Mouse (Mus musculus) intestine, embryonic 14.5 days (tissue): ENCODE results near the gene Ptger1. TPM values are rescaled to one million over a fixed set of nuclear protein-coding genes. Genes with fewer than 3 reads are reported as not detected.

Experiments
- ATAC-seq: fragments of 200-750 bp; cut with Nextera tagmentation; replicated peaks from 2 replicates; pipeline ENCODE4 v1.8.0; 2017; ENCODE audit warnings: low read depth, moderate number of reproducible peaks, moderate TSS enrichment, moderate library complexity; ENCODE audit not compliant: low FRiP score, low TSS enrichment
- DNase-seq: peaks from one replicate; pipeline ENCODE4 v3.0.0-alpha.2; 2018; ENCODE audit warnings: low spot score
- H3K27ac ChIP-seq: fragments of 300-500 bp; sonication (generic); 2 replicates; pipeline ENCODE4 v1.5.1; 2014; ENCODE audit warnings: low read depth, mild to moderate bottlenecking, control low read depth
- H3K27me3 ChIP-seq: fragments of 300-500 bp; sonication (generic); replicated peaks from 2 replicates; pipeline ENCODE4 v1.6.1; 2014; ENCODE audit warnings: low read length, control low read depth; ENCODE audit not compliant: control insufficient read depth, insufficient read depth
- H3K36me3 ChIP-seq: fragments of 300-500 bp; sonication (generic); 2 replicates; pipeline ENCODE4 v1.6.1; 2014; ENCODE audit warnings: low read length, control low read depth; ENCODE audit not compliant: control insufficient read depth, insufficient read depth
- H3K4me1 ChIP-seq: fragments of 300-500 bp; sonication (generic); replicated peaks from 2 replicates; pipeline ENCODE4 v1.6.1; 2014; ENCODE audit warnings: low read length, control low read depth, mixed read lengths; ENCODE audit not compliant: control insufficient read depth, insufficient read depth
- H3K4me2 ChIP-seq: fragments of 300-500 bp; sonication (generic); 2 replicates; pipeline ENCODE4 v1.6.1; 2014; ENCODE audit warnings: low read length
- H3K4me3 ChIP-seq: fragments of 300-500 bp; sonication (generic); 2 replicates; pipeline ENCODE4 v1.5.1; 2014; ENCODE audit warnings: low read depth, low read length, control low read depth, mixed read lengths
- H3K9ac ChIP-seq: fragments of 300-500 bp; sonication (generic); 2 replicates; pipeline ENCODE4 v1.6.1; 2014; ENCODE audit warnings: mild to moderate bottlenecking, low read length
- H3K9me3 ChIP-seq: fragments of 300-500 bp; sonication (generic); 2 replicates; pipeline ENCODE4 v1.6.1; 2016; ENCODE audit warnings: low read length, control low read depth; ENCODE audit not compliant: control insufficient read depth
- WGBS: fragments of 180-500 bp; shearing (Covaris S2); extraction: QIAGEN DNeasy Blood & Tissue Kit; methylation state at CpG from one replicate; pipeline ENCODE4 v1.1.7; 2014; 5-methylcytosine and 5-hydroxymethylcytosine counted together
- polyA plus RNA-seq: library from polyadenylated mRNA; unstranded; fragments of >200 nt; fragmentation: Nextera tagmentation; extraction: Ambion mirVana; gene quantifications from 2 replicates; pipeline ENCODE4 v1.2.1, GENCODE M21; 2014

Ptger1 gene
- polyA plus RNA-seq, 1 experiment from 2014 or later, result 2.0 TPM

GRCm38 (mm10) chr8:83679866-83680265 is 13.4 kb downstream of the Ptger1 start:
- peaks cover 78% of the 10 kb centered on the region for H3K36me3 ChIP-seq
- no peak for DNase-seq
- H3K27ac ChIP-seq, result no peak overlapping the region
- H3K4me3 ChIP-seq, result no peak overlapping the region
- H3K9ac ChIP-seq, result no peak overlapping the region
- 91% methylated on average over 12 of the region's 12 CpGs for WGBS
- ATAC-seq, result no peak
- no peak overlapping the region for H3K4me2 ChIP-seq
- H3K4me1 ChIP-seq, result peaks cover 9% of the 10 kb centered on the region; the same call in 1 of the 2 replicates
- no peaks in the 10 kb centered on the region for H3K27me3 ChIP-seq
- H3K9me3 ChIP-seq, result no peaks in the 10 kb centered on the region

- Histone ChIP-seq H3K4me3 (no peak overlapping the region), H3K36me3 (peaks cover 83% of the 10 kb centered on the region), H3K4me2 (no peak overlapping the region), H3K9me3 (no peaks in the 10 kb centered on the region), H3K9ac (no peak overlapping the region), H3K27me3 (no peaks in the 10 kb centered on the region), H3K4me1 (peaks cover 9% of the 10 kb centered on the region; the same call in 1 of the 2 replicates), H3K27ac (peak overlapping the region; percentile 71)
- ATAC-seq, result no peak
- WGBS, result 78% methylated on average over 5 of the region's 5 CpGs
- DNase-seq, result no peak
These were observed 14.1 kb downstream of the Ptger1 start for GRCm38 (mm10) chr8:83680603-83681002.

GRCm38 (mm10) chr8:83681099-83681498 is 14.6 kb downstream of the Ptger1 start:
- H3K4me2 ChIP-seq, result no peak overlapping the region
- ATAC-seq (no peak), DNase-seq (no peak)
- H3K9ac ChIP-seq, result no peak overlapping the region
- no peaks in the 10 kb centered on the region for H3K27me3 ChIP-seq
- peaks cover 9% of the 10 kb centered on the region; the same call in 1 of the 2 replicates for H3K4me1 ChIP-seq
- H3K36me3 ChIP-seq, result peaks cover 78% of the 10 kb centered on the region
- WGBS, result 17% methylated on average over 6 of the region's 6 CpGs
- H3K9me3 ChIP-seq, result no peaks in the 10 kb centered on the region
- no peak overlapping the region for H3K4me3 ChIP-seq
- peak overlapping the region; percentile 71 for H3K27ac ChIP-seq

DNA sequence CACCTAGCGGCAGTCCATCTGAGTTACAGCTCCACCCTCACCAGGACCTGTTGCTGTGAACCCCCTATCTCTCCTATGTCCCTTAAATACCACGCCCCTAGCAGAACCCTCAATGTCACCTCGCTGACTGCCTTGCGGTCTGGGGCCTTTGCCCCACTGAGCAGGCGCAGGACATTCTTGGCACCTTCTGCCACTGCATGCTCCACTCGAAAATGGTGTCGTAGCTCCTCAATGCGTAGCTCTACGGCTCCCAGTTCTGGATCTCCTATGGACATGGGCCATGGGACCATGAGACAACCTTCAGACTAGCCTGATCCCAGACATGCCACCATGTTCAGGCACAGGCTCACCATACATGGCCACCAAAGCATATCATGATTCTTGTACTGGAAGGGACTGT is 18.0 kb downstream of the Ptger1 start:
- Histone ChIP-seq H3K27ac (no peak overlapping the region), H3K9me3 (no peaks in the 10 kb centered on the region), H3K4me2 (no peak overlapping the region), H3K4me1 (peaks cover 9% of the 10 kb centered on the region; the same call in 1 of the 2 replicates), H3K27me3 (no peaks in the 10 kb centered on the region), H3K9ac (no peak overlapping the region), H3K36me3 (peaks cover 57% of the 10 kb centered on the region), H3K4me3 (no peak overlapping the region)
- 92% methylated on average over 9 of the region's 9 CpGs for WGBS
- ATAC-seq (no peak), DNase-seq (no peak)

GRCm38 (mm10) chr8:83689264-83689663 is 22.8 kb downstream of the Ptger1 start:
- Histone ChIP-seq H3K9me3 (no peaks in the 10 kb centered on the region), H3K4me3 (no peak overlapping the region), H3K4me1 (no peaks in the 10 kb centered on the region; the same call in 1 of the 2 replicates), H3K9ac (no peak overlapping the region), H3K4me2 (no peak overlapping the region), H3K27me3 (no peaks in the 10 kb centered on the region), H3K27ac (no peak overlapping the region), H3K36me3 (peaks cover 50% of the 10 kb centered on the region)
- DNase-seq, result no peak
- ATAC-seq, result no peak
- WGBS, result 89% methylated on average over 6 of the region's 6 CpGs

DNA sequence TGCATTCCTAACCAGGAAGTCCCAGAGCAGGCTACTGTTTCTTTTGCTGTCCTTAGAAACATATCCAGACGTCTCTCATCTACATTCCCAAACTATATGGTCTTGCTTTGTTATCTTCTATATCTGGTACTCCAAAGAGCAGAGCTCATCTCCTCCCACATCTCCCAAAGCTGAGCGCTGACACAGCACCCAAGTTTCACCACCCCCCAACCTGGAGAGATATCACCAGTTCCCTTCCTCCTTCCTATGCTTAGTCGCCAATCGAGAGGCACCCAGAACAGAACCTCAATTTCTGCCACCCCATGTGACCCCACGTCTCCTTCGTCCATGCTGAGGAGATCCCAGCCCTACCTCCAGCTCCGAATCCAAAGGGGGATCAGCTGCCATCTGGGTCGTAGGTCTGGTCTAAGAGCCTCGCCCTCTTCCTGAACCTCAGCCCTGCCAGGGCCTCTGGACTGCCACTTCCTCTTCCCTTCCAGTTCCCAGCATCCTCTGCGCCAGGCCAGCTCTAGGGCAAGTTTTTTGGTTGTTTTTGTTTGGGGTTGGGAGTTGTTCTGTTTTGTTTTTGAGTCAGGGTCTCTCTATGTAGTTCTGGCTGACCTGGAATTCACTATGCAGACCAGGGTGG is 27.2 kb downstream of the Ptger1 start:
- H3K4me2 ChIP-seq, result no peak overlapping the region
- WGBS, result 85% methylated on average over 10 of the region's 10 CpGs
- no peaks in the 10 kb centered on the region for H3K9me3 ChIP-seq
- no peak overlapping the region for H3K27ac ChIP-seq
- peaks cover 21% of the 10 kb centered on the region for H3K4me1 ChIP-seq
- DNase-seq (no peak), ATAC-seq (no peak)
- H3K36me3 ChIP-seq, result peaks cover 28% of the 10 kb centered on the region
- no peak overlapping the region for H3K4me3 ChIP-seq
- H3K9ac ChIP-seq, result no peak overlapping the region
- no peaks in the 10 kb centered on the region for H3K27me3 ChIP-seq

DNA sequence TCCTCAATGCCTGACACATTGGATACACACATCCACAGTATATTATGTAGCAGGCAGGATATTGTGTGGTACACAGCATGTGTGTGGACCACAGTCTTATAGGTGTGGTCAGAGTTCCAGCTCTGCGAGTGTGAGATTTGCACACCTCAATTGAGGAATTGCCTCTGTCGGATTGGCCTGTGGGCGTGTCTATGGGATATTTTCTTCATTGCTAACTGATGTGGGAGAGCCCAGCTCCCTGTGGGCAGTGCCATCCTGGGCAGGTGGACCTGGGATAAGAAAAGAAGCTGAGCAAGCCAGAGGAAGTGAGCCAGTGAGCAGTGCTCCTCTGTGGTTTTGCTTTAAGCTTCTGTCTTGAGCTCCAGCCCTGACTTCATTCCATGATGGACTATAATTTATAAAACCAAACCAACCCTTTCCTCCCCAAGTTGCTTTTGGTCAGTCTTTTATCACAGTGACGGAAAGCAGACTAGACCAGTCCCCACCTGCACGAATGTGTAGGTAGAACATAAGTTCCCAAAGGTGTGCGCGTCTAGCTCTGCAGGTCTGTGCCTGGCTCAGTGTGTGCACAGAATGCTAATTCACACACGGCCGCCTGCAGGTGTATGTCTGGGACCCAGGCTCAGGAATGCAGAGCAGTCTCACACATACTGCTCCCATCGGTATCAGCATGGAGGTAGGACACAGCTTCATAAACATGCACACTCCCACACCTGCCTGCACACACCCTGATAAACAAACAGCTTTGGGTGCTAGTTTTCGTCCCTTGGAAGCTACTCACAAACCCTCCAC is 28.1 kb downstream of the Ptger1 start:
- Histone ChIP-seq H3K4me1 (peaks cover 21% of the 10 kb centered on the region), H3K9me3 (no peaks in the 10 kb centered on the region), H3K27me3 (no peaks in the 10 kb centered on the region), H3K4me2 (no peak overlapping the region), H3K27ac (no peak overlapping the region), H3K4me3 (no peak overlapping the region), H3K36me3 (peaks cover 28% of the 10 kb centered on the region), H3K9ac (no peak overlapping the region)
- DNase-seq (no peak), ATAC-seq (no peak)
- 74% methylated on average over 11 of the region's 11 CpGs for WGBS

GRCm38 (mm10) chr8:83695351-83696106 is 29.1 kb downstream of the Ptger1 start:
- Histone ChIP-seq H3K36me3 (peaks cover 18% of the 10 kb centered on the region), H3K27me3 (no peaks in the 10 kb centered on the region), H3K9me3 (no peaks in the 10 kb centered on the region), H3K27ac (no peak overlapping the region), H3K4me3 (no peak overlapping the region), H3K4me2 (no peak overlapping the region), H3K4me1 (peaks cover 29% of the 10 kb centered on the region), H3K9ac (no peak overlapping the region)
- DNase-seq, result no peak
- no peak for ATAC-seq
- WGBS, result 82% methylated on average over 16 of the region's 17 CpGs
